Mouse (Mus musculus) heart, postnatal 14 days (tissue): ENCODE results near the gene Aatf. TPM values are rescaled to one million over a fixed set of nuclear protein-coding genes. Genes with fewer than 3 reads are reported as not detected.
"Not testable (repeated sequence)": the region's sequence is repeated elsewhere in the genome, so short reads cannot be mapped to it uniquely, and the experiment has no call there.

Experiments used
- DNase-seq, 2 experiments: peaks; one replicate each; pipeline ENCODE4 v3.0.0; 2021 to 2022
- intact Hi-C: fragments of 180-260 bp; cut with DNase I; formaldehyde crosslinking; loops from one replicate; pipeline ENCODE4 v1.15.1; 2025
- total RNA-seq, 2 experiments: library from RNA; stranded (reverse); gene quantifications; 2 replicates each; pipeline ENCODE4 v1.2.3; 2021

Gene Aatf
- total RNA-seq, 2 experiments from 2014 or later: 11.0 to 12.3 TPM

GRCm38 (mm10) chr11:84392066-84392465 lies 121.3 kb downstream of the Aatf start:
- intact Hi-C loops: loop anchor here (5.0 kb wide), 1 partner anchor 125 kb away; no protein-coding TSS in a partner anchor
- DNase-seq: not testable (repeated sequence)

- intact Hi-C loops: loop anchor here (5.0 kb wide), 1 partner anchor 124 kb away; no protein-coding TSS in a partner anchor
- no peak for DNase-seq
These were observed 122.2 kb downstream of the Aatf start for GRCm38 (mm10) chr11:84391126-84391525.

GRCm38 (mm10) chr11:84389332-84389731 lies 124.0 kb downstream of the Aatf start:
- DNase-seq: peak; percentile 31 to 32
- intact Hi-C loops: no loop called here

- intact Hi-C loops: no loop called here
- no peak for DNase-seq
These were observed 129.4 kb downstream of the Aatf start for GRCm38 (mm10) chr11:84383891-84384290.

- no peak for DNase-seq
- intact Hi-C loops: no loop called here
These were observed 130.9 kb downstream of the Aatf start for GRCm38 (mm10) chr11:84382450-84382849.

- no peak for DNase-seq
- intact Hi-C loops: no loop called here
These were observed 136.6 kb downstream of the Aatf start for GRCm38 (mm10) chr11:84376510-84377365.

GRCm38 (mm10) chr11:84375951-84376496 lies 137.3 kb downstream of the Aatf start:
- intact Hi-C loops: no loop called here
- DNase-seq: no peak

GRCm38 (mm10) chr11:84373122-84373521 lies 140.2 kb downstream of the Aatf start:
- intact Hi-C loops: no loop called here

More at GRCm38 (mm10) chr11:84373122-84373521, 140.2 kb downstream of the Aatf start:
- no peak for DNase-seq

Other genes starting within 250 kb of the Aatf start
- not detected for gene Lhx1, start 12.0 kb upstream of the Aatf start, total RNA-seq